Mouse (Mus musculus) Muller cell, postnatal 12 days (primary cell): ENCODE results near the gene Dhx9.
"Not testable (repeated sequence)": the region's sequence is repeated elsewhere in the genome, so short reads cannot be mapped to it uniquely, and the experiment has no call there.

Source experiments
- DNase-seq: peaks from one replicate; pipeline ENCODE4 v3.0.0-alpha.2; 2015; ENCODE audit errors: inconsistent ontology term

The Dhx9 gene

DNA sequence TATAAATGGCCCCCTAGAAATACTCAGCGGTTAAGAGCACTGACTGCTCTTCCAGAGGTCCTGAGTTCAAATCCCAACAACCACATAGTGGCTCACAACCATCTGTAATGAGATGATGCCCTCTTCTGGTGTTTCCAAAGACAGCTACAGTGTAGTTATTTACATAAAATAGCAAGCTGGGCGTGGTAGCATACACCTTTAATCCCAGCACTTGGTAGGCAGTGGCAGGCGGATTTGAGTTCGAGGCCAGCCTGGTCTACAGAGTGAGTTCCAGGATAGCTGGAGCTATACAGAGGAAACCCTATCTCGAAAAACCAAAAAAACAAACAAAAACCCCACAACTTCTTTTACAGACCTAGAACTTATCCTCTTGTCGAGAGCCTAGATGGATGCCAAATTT, 1.3 kb downstream of the Dhx9 start:
- not testable (repeated sequence) for DNase-seq

- no peak for DNase-seq
Measured at GRCm38 (mm10) chr1:153485201-153485796, 2.2 kb downstream of the Dhx9 start.

DNA sequence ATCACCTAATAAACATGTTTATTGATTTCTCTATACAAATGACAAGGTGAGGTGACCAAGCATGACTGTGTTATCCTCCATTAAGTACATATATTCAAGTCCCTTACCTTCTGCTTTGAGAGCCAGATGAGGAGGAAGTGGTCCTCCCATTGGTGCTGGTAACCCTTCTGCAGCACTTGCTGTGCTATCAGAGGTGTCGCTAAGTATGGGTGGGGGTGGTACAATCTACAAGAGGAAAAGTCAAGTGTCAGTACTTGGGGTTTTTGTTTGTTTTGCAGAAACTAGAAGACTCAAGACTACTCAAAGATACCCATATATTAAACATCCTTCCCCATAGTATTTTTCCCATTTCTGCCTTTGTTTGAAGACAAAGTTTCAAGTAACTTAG, 6.4 kb downstream of the Dhx9 start:
- no peak for DNase-seq

DNA sequence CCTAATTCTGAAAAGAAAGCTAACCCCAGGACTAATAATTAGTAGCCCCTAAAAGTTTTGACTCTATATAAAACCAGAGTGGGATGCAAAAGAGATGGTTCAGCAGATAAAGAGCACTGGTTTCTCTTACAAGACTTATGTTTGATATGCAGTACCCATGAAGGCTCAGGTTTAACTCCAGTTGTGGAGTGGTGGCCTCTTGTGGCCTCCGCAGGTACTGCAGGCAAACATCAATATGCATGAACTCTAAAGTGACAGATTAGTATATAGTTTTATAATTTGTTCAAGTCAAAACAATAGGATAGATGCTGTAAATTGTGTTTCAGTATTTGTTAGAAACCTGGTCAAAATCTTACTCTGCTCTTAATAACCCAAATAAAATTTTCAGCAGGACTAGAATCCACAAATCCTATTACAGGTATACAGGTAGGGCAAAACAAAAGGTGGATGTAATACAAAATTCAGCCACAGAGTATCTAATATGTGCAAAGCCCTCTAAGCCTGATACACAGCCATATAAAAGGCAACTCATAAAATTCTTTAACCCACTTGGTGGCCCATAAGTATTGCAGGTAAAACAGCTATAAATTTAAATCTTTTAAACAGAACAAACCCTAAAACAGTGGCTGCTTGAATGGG, 7.0 kb downstream of the Dhx9 start:
- DNase-seq = peak; percentile 36

DNA sequence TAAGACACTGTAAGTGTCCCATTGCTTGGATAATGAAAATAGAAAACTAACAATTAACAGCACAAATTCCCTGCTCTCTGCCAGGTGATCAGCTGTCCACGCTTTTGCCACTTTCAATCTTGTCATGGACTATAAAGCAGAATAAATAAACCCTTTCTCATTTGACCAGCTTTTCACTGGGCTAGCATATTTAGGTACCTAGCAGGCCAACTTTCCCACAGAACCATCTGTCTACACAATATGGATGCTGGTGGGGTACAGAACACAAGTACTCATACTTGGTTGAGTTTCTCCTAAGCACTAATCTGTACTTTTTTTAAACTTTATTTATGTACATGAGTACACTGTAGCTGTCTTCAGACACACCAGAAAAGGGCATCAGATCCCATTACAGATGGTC, 8.2 kb downstream of the Dhx9 start:
- no peak for DNase-seq

DNA sequence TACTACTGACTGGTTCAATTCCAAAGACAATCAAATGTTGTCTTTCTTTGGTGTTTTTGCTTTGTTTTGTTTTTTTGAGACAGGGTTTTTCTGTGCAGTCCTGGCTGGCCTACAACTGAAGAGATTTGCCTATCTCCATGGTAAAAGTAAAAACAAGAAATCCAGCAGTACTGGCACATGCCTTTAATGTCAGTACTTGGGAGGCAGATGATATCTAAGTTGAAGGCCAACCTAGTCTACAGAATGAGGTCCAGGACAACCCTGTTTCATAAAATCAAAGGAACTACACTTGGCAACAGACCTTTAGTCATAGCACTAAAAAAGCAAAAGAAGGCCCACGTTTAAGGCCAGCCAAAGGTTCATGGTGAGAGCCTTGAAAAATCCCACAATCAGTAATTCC, 25.7 kb downstream of the Dhx9 start:
- no peak for DNase-seq

GRCm38 (mm10) chr1:153456137-153456536, 31.3 kb downstream of the Dhx9 start:
- no peak for DNase-seq

DNA sequence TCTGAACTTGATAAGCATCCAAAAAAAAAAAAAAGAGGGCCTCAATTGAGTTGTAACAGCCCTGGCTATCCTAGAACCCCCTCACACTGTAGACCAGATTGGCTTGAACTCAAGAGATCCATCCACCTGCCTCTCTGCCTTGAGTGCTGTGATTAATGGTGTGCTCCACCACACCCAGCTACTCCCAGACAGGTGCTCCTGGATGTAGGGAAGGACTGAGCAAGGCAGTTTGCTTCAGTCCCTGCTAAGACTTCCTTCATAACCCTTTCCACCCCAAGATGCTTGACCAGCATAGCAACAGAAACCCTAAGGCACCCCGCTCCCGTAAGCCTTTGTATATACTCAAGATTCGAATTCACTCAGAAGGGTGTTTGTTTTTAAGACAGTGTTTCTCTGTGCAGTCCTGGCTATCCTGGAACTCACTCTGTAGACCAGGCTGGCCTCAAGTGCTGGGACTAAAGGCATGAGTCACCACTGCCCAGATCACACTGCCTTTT, 34.3 kb downstream of the Dhx9 start:
- no peak for DNase-seq

DNA sequence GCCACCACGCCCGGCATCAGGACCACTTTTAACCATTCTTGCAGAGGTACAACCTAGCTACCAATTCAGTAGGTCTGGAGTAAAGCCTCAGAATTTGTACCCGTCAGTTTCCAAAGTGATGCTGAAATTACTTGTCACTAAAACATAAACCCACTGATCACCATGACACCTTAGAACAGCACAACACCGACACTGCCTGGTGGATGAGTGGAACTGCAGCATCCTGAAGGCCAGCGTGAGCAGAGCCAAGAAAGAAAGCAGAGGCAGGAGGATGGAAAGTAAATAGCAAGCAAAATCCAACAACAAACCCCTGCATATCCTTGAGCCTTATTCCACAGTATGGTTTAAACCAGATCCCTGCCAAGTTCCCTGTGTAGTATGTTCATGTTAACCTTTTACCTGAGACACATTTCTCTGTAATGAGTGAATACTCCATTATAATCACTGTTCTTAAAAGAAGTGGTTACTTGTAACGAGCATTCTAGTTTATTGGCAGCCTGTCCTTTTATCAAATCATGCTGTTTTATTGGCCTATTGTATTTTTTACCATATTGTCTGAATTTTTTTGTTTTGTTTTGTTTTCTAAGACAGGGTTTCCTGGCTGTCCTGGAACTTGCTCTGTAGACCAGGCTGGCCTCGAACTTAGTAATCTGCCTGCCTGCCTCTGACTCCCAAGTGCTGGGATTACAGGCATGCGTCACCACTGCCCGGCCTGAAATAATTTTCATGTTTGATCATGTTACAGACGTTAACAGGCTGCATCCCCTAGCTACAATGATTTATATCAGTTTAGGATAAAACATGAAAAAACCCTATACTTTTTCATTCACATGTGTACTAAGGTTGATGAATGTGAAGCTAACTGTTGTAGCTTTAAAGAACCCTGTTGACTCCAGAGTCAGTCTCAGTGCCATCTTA, 36.0 kb downstream of the Dhx9 start:
- DNase-seq = peak; percentile 12

DNA sequence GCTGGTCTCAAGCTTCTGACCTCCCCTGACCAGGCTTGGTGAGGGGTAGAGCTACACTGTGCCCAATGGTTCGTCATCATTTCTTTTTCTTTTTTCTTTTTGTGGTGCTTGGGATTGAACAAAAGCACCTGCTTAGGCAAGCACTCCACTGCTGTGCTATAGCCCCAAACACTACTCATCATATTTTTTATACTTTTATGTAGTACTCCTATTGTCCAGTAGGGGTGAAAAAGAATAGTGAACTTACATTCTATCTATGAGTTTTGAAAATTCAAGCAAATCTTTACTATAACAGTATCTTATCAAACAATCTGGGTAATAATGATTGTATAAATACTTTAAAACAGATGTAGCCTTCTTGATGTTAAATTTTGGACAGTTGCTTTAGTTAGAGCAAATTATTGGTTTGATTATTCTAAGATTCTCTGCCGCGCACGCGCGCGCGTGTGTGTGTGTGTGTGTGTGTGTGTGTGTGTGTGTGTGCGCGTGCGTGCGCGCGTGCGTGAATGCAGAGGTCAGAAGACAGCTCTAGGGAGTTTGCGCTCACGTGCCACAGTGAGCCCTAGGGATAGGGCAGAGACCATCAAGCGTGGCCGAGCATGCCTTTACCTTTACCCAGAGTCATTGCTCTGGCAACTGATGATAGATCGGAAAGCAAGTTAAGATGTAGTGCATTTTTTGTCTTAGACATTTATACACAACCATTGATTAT, 41.2 kb downstream of the Dhx9 start:
- no peak for DNase-seq

DNA sequence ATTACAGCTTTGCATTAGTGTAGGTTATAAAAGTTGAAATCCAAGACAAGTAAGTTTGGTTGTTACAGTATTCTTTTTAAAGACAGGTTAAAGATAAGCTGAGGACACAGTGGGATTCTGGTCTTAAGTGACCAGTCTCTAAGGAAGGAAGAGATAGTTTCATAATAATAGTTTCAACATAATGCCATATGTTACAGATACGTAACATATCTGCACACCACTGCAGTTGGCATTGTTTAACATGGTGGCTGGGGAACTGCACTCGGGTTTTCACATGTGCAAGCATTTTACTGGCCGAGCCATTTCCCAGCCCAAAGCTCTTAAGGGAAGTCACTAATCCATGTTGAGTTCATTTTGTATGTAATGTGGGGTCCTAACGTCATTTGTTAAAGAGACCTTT, 43.8 kb downstream of the Dhx9 start:
- DNase-seq = no peak

GRCm38 (mm10) chr1:153443019-153443418, 44.4 kb downstream of the Dhx9 start:
- DNase-seq = no peak

GRCm38 (mm10) chr1:153441656-153442055, 45.8 kb downstream of the Dhx9 start:
- DNase-seq = no peak

DNA sequence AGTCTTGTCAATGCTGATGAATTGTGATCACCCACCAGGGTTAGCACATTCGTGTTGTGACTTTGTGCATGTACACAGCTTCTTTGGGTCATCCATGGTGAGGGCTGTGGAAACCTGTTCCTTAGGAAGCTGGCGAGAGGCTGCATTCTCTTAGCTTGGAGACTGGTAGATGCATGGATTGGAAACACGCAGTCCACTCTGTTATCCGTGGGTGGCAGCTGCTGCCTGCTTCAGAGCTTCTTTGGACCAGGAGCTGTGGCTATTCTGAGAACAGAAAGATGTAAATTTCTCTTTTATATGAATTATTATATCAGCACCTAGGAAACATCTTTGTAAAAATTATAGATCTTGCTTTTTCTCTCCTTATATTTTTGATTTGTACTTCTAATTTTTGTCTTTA, 46.7 kb downstream of the Dhx9 start:
- no peak for DNase-seq

GRCm38 (mm10) chr1:153437536-153437935, 49.9 kb downstream of the Dhx9 start:
- no peak for DNase-seq

- no peak for DNase-seq
Measured at GRCm38 (mm10) chr1:153433851-153434589, 53.4 kb downstream of the Dhx9 start.

DNA sequence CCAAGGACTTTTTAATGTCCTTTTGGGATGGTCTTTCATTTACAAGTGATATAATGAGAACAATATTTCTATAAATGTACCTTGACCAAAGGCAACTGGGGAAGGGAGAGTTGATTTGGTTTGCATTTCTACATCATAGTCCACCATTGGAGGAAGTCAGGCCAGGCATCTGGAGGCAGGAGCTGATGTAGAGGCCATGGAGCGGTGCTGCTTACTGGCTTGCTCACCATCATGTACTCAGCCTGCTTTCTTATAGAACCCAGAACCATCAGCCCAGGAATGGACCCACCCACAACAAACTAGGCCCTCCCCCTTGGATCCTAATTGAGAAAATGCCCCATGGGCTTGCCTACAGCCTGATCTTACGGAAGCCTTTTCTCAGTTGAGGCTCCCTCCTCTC, 55.1 kb downstream of the Dhx9 start:
- DNase-seq = no peak

DNA sequence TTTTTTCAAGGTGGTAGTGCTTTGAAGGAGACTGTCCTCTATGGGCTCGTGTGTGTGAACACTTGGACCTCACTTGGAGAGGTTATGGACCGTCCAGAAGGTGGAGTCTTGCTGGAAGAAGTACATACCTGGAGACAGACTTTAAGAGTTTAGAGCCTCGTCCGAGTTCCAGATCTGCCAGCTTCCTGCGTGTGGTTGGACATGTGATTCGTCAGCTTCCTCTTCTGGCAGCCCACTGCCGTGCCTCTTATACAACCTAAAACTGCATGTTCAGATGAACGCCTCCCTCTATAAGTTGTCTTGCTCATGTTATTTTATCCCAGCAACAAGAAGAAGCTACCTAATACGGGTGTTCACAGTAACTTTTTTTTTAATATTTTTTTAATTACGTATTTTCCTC, 55.8 kb downstream of the Dhx9 start:
- DNase-seq = no peak

- DNase-seq = no peak
Measured at GRCm38 (mm10) chr1:153431158-153431557, 56.3 kb downstream of the Dhx9 start.

- peak; percentile 86 for DNase-seq
Measured at GRCm38 (mm10) chr1:153424770-153425584, 62.5 kb downstream of the Dhx9 start, which contains the start of gene Shcbp1l. Shcbp1l (plus strand) TSS chr1:153425162.
